Mouse (Mus musculus): ENCODE data around the gene Dnmt1. TPM values are rescaled to one million over a fixed set of nuclear protein-coding genes. Genes with fewer than 3 reads are reported as not detected.

Dnmt1 gene
- total and polyA plus RNA-seq, 3 experiments, result 9.1 to 11.6 (median 11.1) TPM

DNA sequence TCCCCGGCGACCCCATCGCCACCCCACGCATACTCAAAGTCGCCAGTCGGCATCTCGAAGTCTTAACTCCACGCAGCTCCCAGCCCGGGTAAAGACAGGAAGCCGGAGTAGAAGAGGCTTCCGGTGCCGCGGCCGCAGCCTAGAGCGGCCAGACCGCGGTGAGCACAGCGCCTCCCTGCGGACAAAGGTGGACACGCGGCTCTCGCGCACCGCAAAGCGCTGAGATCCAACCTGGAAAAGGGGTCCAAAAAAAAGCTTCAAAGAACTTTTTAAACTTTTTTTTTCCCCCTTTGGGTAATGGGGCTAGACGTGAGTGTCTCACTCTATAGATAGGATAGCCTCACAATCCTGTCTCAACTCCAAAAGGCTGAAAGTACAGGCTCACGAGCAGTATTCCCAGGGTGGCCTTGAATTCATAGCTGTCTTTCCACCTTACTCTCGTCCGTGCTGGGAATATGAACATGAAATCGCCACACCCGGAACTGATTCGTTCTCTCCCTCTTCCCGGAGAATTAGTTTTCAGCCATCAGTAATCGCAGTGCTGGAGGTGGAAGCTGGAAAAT, 61.1 kb downstream of the Dnmt1 start, which contains the start of gene Eif3g:
TSS of gene Eif3g (minus strand) at position 113 of the 563 bp plus-strand sequence.
- H3K4me1 ChIP-seq (ENCODE audit: control insufficient read depth, insufficient read depth, low read length), result peaks cover 6% of the 10 kb centered on the region
- TF ChIP-seq CTCF (IDR thresholded peaks at IDR 0.05) (no peak; the same call in 1 of the 2 replicates), EP300 (IDR thresholded peaks at IDR 0.05; ENCODE audit: insufficient read depth, low read depth, low read length) (peak; percentile 71; the same call in 1 of the 2 replicates), POLR2A (IDR thresholded peaks at IDR 0.05; ENCODE audit: insufficient read depth, low read depth, low read length) (peak; percentile 72)
- DNase-seq, result peak; percentile 87 to 91
- WGBS, result 4% methylated on average over 34 of the region's 34 CpGs
- peak within 1 kb of the TSS; percentile 92 for H3K9ac ChIP-seq (ENCODE audit: low read depth, low read length)
- H3K79me2 ChIP-seq (replicated peaks; ENCODE audit: control insufficient read depth, insufficient read depth, low read length), result peaks cover 3% of the 10 kb centered on the region; the same call in 1 of the 2 replicates
- no peaks in the 10 kb centered on the region for H3K36me3 ChIP-seq (ENCODE audit: control insufficient read depth, insufficient read depth, low read length)
- peak within 1 kb of the TSS; percentile 84 for H3K27ac ChIP-seq
- H3K27me3 ChIP-seq (ENCODE audit: control insufficient read depth, insufficient read depth, low read length), result no peaks in the 10 kb centered on the region
- H3K4me3 ChIP-seq, result peak within 1 kb of the TSS; percentile 90
- intact Hi-C loops (cut with DNase I), result loop anchor here (1.0 to 10.0 kb wide), 3 partner anchors 19 to 386 kb away; partner anchors contain the start of genes Angptl6, Kri1 and S1pr2

DNA sequence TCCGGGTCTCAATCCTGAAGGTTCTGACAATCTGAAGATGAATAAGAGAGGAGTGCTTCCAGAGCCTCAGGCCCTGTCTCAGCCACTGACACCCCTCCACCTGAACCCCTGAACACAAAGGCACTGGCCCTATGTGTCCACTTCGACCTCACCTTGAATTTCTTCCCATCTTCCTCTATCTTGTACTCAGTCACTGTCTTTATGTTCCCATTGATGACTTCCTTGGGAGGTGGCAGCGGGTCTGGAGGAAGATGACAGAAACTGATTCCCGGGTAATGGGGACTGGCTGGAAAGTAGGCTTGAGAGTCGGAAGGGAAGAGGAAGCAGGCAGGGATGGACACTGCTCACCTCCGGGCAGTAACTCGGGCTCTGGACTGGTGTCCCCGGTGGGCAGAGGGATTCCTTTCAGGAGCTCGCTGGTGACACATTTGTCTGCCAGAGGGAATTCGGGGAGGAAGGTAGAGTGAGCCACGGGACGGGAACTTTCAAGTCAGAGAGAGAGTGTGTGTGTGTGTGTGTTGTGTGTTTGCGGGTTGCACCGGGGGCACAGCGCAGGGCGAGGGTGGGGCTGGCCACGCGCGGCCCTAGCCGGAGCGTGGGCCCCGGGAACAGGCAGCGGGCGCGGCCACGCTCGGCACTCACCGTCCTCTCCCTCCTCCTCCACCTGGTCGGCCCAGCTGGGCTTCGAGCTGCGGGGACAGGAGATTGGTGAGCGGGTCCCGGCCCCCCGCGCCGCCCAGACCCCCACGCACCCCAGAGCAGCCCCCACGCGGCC, 61.8 kb downstream of the Dnmt1 start:
- H3K79me2 ChIP-seq (replicated peaks; ENCODE audit: control insufficient read depth, insufficient read depth, low read length), result peaks cover 3% of the 10 kb centered on the region; the same call in 1 of the 2 replicates
- 4% methylated on average over 39 of the region's 39 CpGs for WGBS
- intact Hi-C loops (cut with DNase I), result loop anchor here (1.0 to 10.0 kb wide), 3 partner anchors 19 to 387 kb away; partner anchors contain the start of genes Angptl6, Kri1 and S1pr2

DNA sequence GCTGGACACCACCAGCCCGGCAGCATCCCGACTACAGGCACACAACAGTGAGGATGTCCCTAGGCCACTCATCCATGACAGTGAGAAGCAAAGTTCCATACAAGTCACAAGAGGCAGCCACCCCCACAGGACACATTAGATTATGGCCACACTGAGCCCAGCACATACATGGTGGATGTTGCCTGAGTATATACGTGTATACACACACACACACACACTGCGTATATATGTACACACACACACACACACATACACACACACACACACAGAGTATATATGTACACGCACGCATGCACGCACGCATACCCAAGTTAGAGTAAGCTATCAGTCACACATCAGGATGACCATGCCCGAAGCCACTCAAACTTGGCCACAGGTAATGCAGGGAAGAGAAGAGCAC, 64.3 kb downstream of the Dnmt1 start:
- 92% methylated on average over 9 of the region's 9 CpGs for WGBS
- no peak for TF ChIP-seq POLR2A (IDR thresholded peaks at IDR 0.05; ENCODE audit: insufficient read depth, low read depth, low read length)
- no peak for TF ChIP-seq CTCF (IDR thresholded peaks at IDR 0.05)
- DNase-seq, result no peak
- Histone ChIP-seq H3K4me1 (ENCODE audit: control insufficient read depth, insufficient read depth, low read length) (peaks cover 6% of the 10 kb centered on the region; the same call in 1 of the 2 replicates), H3K27ac (no peak overlapping the region), H3K9ac (ENCODE audit: low read depth, low read length) (no peak overlapping the region), H3K4me3 (no peak overlapping the region), H3K27me3 (ENCODE audit: control insufficient read depth, insufficient read depth, low read length) (no peaks in the 10 kb centered on the region), H3K79me2 (replicated peaks; ENCODE audit: control insufficient read depth, insufficient read depth, low read length) (peaks cover 3% of the 10 kb centered on the region; the same call in 1 of the 2 replicates), H3K36me3 (ENCODE audit: control insufficient read depth, insufficient read depth, low read length) (no peaks in the 10 kb centered on the region)
- intact Hi-C loops (cut with DNase I), result loop anchor here (10.0 kb wide), 1 partner anchor 389 kb away; the partner anchor contains the start of gene Kri1

More for the DNA sequence above, 61.8 kb downstream of the Dnmt1 start:
- TF ChIP-seq EP300 (IDR thresholded peaks at IDR 0.05; ENCODE audit: insufficient read depth, low read depth, low read length) (no peak), CTCF (IDR thresholded peaks at IDR 0.05) (no peak), POLR2A (IDR thresholded peaks at IDR 0.05; ENCODE audit: insufficient read depth, low read depth, low read length) (no peak)
- peak overlapping the region; percentile 92 for H3K9ac ChIP-seq (ENCODE audit: low read depth, low read length)
- H3K4me3 ChIP-seq, result peak overlapping the region; percentile 90
- H3K27ac ChIP-seq, result peak overlapping the region; percentile 84
- DNase-seq, result no peak
- no peaks in the 10 kb centered on the region for H3K27me3 ChIP-seq (ENCODE audit: control insufficient read depth, insufficient read depth, low read length)
- H3K36me3 ChIP-seq (ENCODE audit: control insufficient read depth, insufficient read depth, low read length), result no peaks in the 10 kb centered on the region
- peaks cover 6% of the 10 kb centered on the region for H3K4me1 ChIP-seq (ENCODE audit: control insufficient read depth, insufficient read depth, low read length)

DNA sequence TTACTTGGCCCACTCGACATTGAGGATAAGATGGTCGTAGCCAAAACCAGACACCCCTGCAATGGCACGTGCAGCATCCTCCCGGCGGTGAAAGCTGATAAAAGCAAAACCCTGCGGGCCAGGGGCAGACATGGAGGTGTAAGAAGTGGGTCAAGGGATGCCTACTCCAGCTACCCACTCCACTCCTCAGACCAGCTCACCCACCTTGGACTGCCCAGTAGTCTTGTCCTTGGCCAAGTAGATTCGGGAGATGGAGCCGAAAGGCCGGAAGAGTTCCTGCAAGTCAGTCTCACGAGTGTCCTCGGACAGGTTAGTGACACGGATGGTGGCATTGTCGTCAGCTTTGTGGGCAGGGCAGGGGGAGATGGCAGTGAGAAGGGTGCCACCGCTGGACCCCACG, 65.1 kb downstream of the Dnmt1 start:
- no peak overlapping the region for H3K4me3 ChIP-seq
- peaks cover 6% of the 10 kb centered on the region; the same call in 1 of the 2 replicates for H3K4me1 ChIP-seq (ENCODE audit: control insufficient read depth, insufficient read depth, low read length)
- H3K9ac ChIP-seq (ENCODE audit: low read depth, low read length), result no peak overlapping the region
- intact Hi-C loops (cut with DNase I), result loop anchor here (10.0 kb wide), 1 partner anchor 390 kb away; the partner anchor contains the start of gene Kri1
- DNase-seq, result no peak
- no peak overlapping the region for H3K27ac ChIP-seq
- H3K36me3 ChIP-seq (ENCODE audit: control insufficient read depth, insufficient read depth, low read length), result no peaks in the 10 kb centered on the region
- 82% methylated on average over 15 of the region's 15 CpGs for WGBS
- no peaks in the 10 kb centered on the region for H3K27me3 ChIP-seq (ENCODE audit: control insufficient read depth, insufficient read depth, low read length)
- no peak for TF ChIP-seq EP300 (IDR thresholded peaks at IDR 0.05; ENCODE audit: insufficient read depth, low read depth, low read length)
- TF ChIP-seq CTCF (IDR thresholded peaks at IDR 0.05), result no peak
- no peak for TF ChIP-seq POLR2A (IDR thresholded peaks at IDR 0.05; ENCODE audit: insufficient read depth, low read depth, low read length)
- peaks cover 3% of the 10 kb centered on the region; the same call in 1 of the 2 replicates for H3K79me2 ChIP-seq (replicated peaks; ENCODE audit: control insufficient read depth, insufficient read depth, low read length)

DNA sequence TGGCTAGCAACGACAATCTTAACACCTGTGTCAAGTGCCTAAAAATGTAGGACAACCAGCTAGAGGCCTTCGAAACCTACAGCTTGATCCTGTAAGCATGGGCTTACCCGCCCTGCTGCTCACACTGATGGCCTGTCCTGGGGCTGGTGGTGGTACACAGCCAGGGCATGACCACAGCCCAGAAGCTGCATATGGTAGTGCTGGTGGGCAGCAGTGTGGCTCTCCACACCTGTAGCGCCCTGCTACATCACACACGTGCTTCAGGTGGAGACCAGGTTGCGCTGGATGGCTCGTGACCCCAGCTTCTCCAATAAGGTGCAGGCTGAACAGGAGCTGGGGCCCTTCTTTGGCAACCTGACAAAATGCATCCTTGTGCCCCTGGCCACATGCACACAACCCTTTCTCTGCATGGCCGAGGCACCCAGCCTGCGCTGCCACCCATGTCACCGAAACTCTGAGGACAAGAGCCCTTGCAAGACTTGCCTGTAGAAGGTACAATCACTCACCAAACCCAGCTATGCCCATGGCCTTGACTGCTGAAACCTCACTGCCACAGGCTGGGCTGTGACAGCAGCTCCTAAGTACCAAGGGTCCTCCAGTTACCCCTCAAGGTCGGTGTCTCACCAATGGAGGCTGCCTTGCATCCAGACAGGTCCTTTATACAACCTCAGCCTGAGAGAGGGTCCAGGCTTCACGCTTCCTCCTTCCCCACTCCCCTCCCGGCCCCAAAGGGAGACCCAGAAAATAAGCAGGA, 65.9 kb downstream of the Dnmt1 start:
- Histone ChIP-seq H3K9ac (ENCODE audit: low read depth, low read length) (no peak overlapping the region), H3K4me3 (no peak overlapping the region), H3K27ac (no peak overlapping the region), H3K36me3 (ENCODE audit: control insufficient read depth, insufficient read depth, low read length) (no peaks in the 10 kb centered on the region), H3K4me1 (ENCODE audit: control insufficient read depth, insufficient read depth, low read length) (peaks cover 6% of the 10 kb centered on the region; the same call in 1 of the 2 replicates), H3K27me3 (ENCODE audit: control insufficient read depth, insufficient read depth, low read length) (no peaks in the 10 kb centered on the region), H3K79me2 (replicated peaks; ENCODE audit: control insufficient read depth, insufficient read depth, low read length) (peaks cover 3% of the 10 kb centered on the region; the same call in 1 of the 2 replicates)
- intact Hi-C loops (cut with DNase I), result loop anchor here (10.0 kb wide), 1 partner anchor 391 kb away; the partner anchor contains the start of gene Kri1
- TF ChIP-seq POLR2A (IDR thresholded peaks at IDR 0.05; ENCODE audit: insufficient read depth, low read depth, low read length) (no peak), CTCF (IDR thresholded peaks at IDR 0.05) (no peak), EP300 (IDR thresholded peaks at IDR 0.05; ENCODE audit: insufficient read depth, low read depth, low read length) (no peak)
- 83% methylated on average over 13 of the region's 13 CpGs for WGBS
- no peak for DNase-seq

Measured in heart, adult 2 months (tissue).